Comparison of ENCODE assay signal across 9 mouse cellular contexts in the genomic region with DNA sequence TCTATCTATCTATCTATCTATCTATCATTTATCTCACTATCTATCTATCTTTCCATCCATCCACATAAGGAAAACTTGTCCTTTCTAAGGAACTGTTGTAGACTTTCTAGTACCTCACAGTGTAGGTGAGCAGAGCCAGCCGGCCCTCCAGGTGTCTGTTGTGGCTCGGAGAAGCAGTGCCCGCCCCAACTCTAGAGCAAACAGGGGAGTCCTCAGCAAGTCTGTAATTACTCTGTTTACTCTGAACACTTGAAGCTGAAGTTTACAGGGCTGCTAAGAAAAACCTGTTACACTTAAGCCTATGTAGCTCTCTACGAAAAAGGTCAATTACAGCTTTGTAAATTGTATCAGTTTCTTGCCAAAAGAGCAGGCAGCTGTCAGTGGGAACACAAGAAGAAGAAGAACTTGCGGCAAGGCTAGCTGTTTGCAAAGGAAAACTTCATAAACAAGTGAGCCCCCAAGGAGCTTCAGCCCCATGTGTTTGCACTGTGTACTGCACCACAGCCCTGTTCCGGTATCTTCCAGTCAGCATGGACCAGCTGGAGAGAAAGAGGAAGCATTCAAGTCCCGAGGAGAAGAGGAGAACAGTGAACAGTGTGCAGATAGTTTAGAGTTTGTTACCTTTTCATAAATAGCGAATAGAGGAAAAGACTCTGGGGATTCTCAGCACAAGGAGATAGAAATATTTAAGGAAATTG.
DNase-seq lines count a peak whose midpoint lies in the region; ATAC-seq and TF ChIP-seq lines count a peak whose summit lies in the region.
"Had no signal": no experiment of that assay in that cellular context is flagged by ENCODE, and none has a peak within 500 bp of the region (broad histone marks: within the 10 kb centered on the region; RNA-seq: fewer than 3 reads in every experiment).

No protein-coding gene starts in this region.

- H3K9ac ChIP-seq in kidney, embryonic 14.5 days (ENCODE audit: low read depth, low read length) = no peak overlapping the region
- no peak overlapping the region for H3K9ac ChIP-seq in forebrain, embryonic 11.5 days (ENCODE audit: low read length)
- H3K9ac ChIP-seq: hindbrain, embryonic 12.5 days had no signal

- no peak overlapping the region for H3K4me2 ChIP-seq in kidney, embryonic 14.5 days (replicated peaks; ENCODE audit: low read depth, low read length)
- no peak overlapping the region for H3K4me2 ChIP-seq in forebrain, embryonic 11.5 days (ENCODE audit: low read depth, low read length, severe bottlenecking)
- H3K4me2 ChIP-seq: hindbrain, embryonic 12.5 days had no signal

- no peaks in the 10 kb centered on the region for H3K36me3 ChIP-seq in kidney, embryonic 14.5 days (ENCODE audit: control insufficient read depth, insufficient read depth, low read length)
- no peaks in the 10 kb centered on the region for H3K36me3 ChIP-seq in forebrain, embryonic 11.5 days (ENCODE audit: control insufficient read depth, insufficient read depth, low read length)
- H3K36me3 ChIP-seq: hindbrain, embryonic 12.5 days had no signal

- no peak for TF ChIP-seq POLR2A in bone marrow macrophage, adult 2 months (IDR thresholded peaks at IDR 0.05; ENCODE audit: borderline replicate concordance, low read depth, low read length)

- ATAC-seq in kidney, embryonic 14.5 days (ENCODE audit: low FRiP score, low TSS enrichment) = no peak
- ATAC-seq in hematopoietic stem cell, adult 5-6 weeks (replicated peaks in 1 of 2; ENCODE audit: insufficient read depth in 1 of 2, low FRiP score in 2 of 2, low TSS enrichment in 1 of 2, low read depth in 1 of 2, poor library complexity in 2 of 2, severe bottlenecking in 2 of 2) = peak; percentile 89 to 90
- ATAC-seq in neutrophil, adult 5-6 weeks (ENCODE audit: extremely low read depth, insufficient number of reproducible peaks, low FRiP score, poor library complexity, severe bottlenecking) = peak; percentile 96
- no peak for ATAC-seq in forebrain, embryonic 11.5 days (replicated peaks; ENCODE audit: low FRiP score)

- no peaks in the 10 kb centered on the region for H3K9me3 ChIP-seq in kidney, embryonic 14.5 days (ENCODE audit: control insufficient read depth, low read length)
- H3K9me3 ChIP-seq in forebrain, embryonic 11.5 days (ENCODE audit: control insufficient read depth, low read length) = no peaks in the 10 kb centered on the region
- H3K9me3 ChIP-seq: hindbrain, embryonic 12.5 days had no signal

- 80% methylated on average over 8 of the region's 8 CpGs for WGBS in kidney, embryonic 14.5 days
- WGBS in forebrain, embryonic 11.5 days = 89% methylated on average over 8 of the region's 8 CpGs

- H3K4me3 ChIP-seq in kidney, embryonic 14.5 days (ENCODE audit: low read length) = no peak overlapping the region
- no peak overlapping the region for H3K4me3 ChIP-seq in bone marrow macrophage, adult 2 months (ENCODE audit: insufficient read depth, low read length)
- no peak overlapping the region for H3K4me3 ChIP-seq in forebrain, embryonic 11.5 days (ENCODE audit: low read depth, low read length)
- H3K4me3 ChIP-seq: hindbrain, embryonic 12.5 days had no signal

- H3K27ac ChIP-seq in kidney, embryonic 14.5 days (ENCODE audit: low read depth, low read length) = no peak overlapping the region
- H3K27ac ChIP-seq in bone marrow macrophage, adult 2 months (ENCODE audit: insufficient read depth, low read depth, low read length) = peak overlapping the region; percentile 56
- no peak overlapping the region for H3K27ac ChIP-seq in forebrain, embryonic 11.5 days (ENCODE audit: low read depth, low read length)
- H3K27ac ChIP-seq: hindbrain, embryonic 12.5 days had no signal

- no peaks in the 10 kb centered on the region for H3K27me3 ChIP-seq in kidney, embryonic 14.5 days (ENCODE audit: control insufficient read depth, insufficient read depth, low read length)
- no peaks in the 10 kb centered on the region for H3K27me3 ChIP-seq in forebrain, embryonic 11.5 days (ENCODE audit: control insufficient read depth, insufficient read depth, low read length)
- H3K27me3 ChIP-seq: hindbrain, embryonic 12.5 days had no signal

- TF ChIP-seq CTCF in bone marrow macrophage, adult 2 months (IDR thresholded peaks at IDR 0.05; ENCODE audit: low read depth, low read length) = no peak

- DNase-seq in kidney, postnatal 4 days = peak; percentile 32 to 48
- no peak for DNase-seq in forebrain, embryonic 11.5 days (ENCODE audit: low spot score)
- no peak for DNase-seq in urinary bladder, postnatal 10 days (ENCODE audit: low spot score)
- no peak for DNase-seq in right cerebral cortex, postnatal 4 days

- no peaks in the 10 kb centered on the region for H3K4me1 ChIP-seq in kidney, embryonic 14.5 days (ENCODE audit: control insufficient read depth, insufficient read depth, low read length)
- H3K4me1 ChIP-seq in bone marrow macrophage, adult 2 months (ENCODE audit: control insufficient read depth, insufficient read depth, low read length) = peaks cover 35% of the 10 kb centered on the region
- no peaks in the 10 kb centered on the region for H3K4me1 ChIP-seq in forebrain, embryonic 11.5 days (replicated peaks; ENCODE audit: control insufficient read depth, insufficient read depth, low read length)
- H3K4me1 ChIP-seq: hindbrain, embryonic 12.5 days had no signal

Comparison
In these comparisons a context has a peak if more than half of its experiments do, and no peak if none do; other contexts are left out.
1. DNase-seq: peak in kidney, postnatal 4 days (2 of 2); none in forebrain, embryonic 11.5 days (single experiment), urinary bladder, postnatal 10 days (single experiment) and right cerebral cortex, postnatal 4 days (single experiment).
2. ATAC-seq: peak in hematopoietic stem cell, adult 5-6 weeks (2 of 2) and neutrophil, adult 5-6 weeks (single experiment); none in kidney, embryonic 14.5 days (single experiment) and forebrain, embryonic 11.5 days (single experiment).